Mouse (Mus musculus): ENCODE data around the gene Mfsd4b4. TPM values are rescaled to one million over a fixed set of nuclear protein-coding genes. Genes with fewer than 3 reads are reported as not detected.
"Not testable (repeated sequence)": the region's sequence is repeated elsewhere in the genome, so short reads cannot be mapped to it uniquely, and the experiment has no call there.

Gene Mfsd4b4
- polyA plus RNA-seq (2014; fragmentation: Nextera tagmentation; extraction: Ambion mirVana): 4.2 and 4.7 TPM in 2 replicates

DNA sequence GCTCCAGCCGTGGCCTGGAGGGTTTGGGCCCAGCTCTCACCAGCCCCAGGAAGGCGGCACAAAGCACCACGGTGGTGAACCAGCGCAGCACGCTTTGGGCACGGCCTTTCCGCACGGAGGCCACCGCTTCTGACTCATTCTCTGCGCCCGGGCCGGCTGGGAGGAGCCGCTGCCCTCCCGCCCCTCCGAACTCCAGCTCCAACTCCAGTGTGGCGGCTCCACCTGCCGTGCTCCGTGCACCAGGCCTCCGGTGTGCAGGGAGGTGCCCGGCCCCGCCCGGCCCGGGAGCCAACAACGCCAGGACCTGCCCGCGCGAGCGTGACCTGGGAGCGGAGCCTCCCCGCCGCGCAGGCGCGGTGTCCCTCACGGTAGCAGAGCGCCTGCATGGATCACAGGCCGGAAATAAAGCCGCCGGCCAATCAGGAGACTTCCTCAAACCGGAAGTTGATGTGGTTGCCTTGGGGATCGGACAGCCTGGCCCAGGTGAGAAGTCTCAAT, at the start of gene Mfsd4b4:
Mfsd4b4 (minus strand) TSS at position 365 of the 498 bp plus-strand sequence.
- DNase-seq (ENCODE audit: low spot score): peak; percentile 91
- H3K36me3 ChIP-seq (ENCODE audit: control insufficient read depth, insufficient read depth, low read length): no peaks in the 10 kb centered on the region
- WGBS: 2% methylated on average over 41 of the region's 41 CpGs

DNA sequence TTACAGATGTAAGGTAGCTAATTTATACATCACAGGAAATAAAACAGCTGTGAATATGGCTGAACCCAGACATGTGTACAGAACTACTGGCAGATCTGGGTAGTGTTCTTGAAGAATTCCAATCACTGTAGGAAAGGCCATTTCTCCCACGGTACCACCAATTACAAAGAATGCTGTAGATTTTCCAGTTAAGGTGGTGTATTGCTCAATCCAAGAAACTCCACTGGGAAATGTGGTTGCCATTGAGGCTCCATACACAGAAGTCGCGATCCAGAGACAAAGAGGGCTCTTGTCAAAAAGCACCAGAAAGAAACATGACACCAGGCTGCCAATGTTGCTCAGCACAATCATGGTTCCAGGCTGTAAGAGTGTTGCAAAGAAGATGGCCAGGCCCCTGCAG, 48.2 kb upstream of the Mfsd4b4 start:
- not testable (repeated sequence) for DNase-seq (ENCODE audit: low spot score); H3K27ac ChIP-seq (ENCODE audit: low read depth, low read length); H3K36me3 ChIP-seq (ENCODE audit: control insufficient read depth, insufficient read depth, low read length); H3K4me1 ChIP-seq (ENCODE audit: control insufficient read depth, insufficient read depth, low read length); ATAC-seq (ENCODE audit: insufficient read depth, low FRiP score, low TSS enrichment); H3K9me3 ChIP-seq (ENCODE audit: control insufficient read depth, low read length); H3K4me3 ChIP-seq (ENCODE audit: low read depth, low read length); H3K27me3 ChIP-seq (ENCODE audit: control insufficient read depth, insufficient read depth, low read length); H3K9ac ChIP-seq (ENCODE audit: low read length); H3K4me2 ChIP-seq (ENCODE audit: low read depth)
- 72% methylated on average over 3 of the region's 3 CpGs for WGBS

More for the DNA sequence above, at the start of gene Mfsd4b4:
- Histone ChIP-seq H3K27ac (ENCODE audit: low read depth, low read length) (peak within 1 kb of the TSS; percentile 70; the same call in 1 of the 2 replicates), H3K9me3 (ENCODE audit: control insufficient read depth, low read length) (no peaks in the 10 kb centered on the region), H3K4me3 (ENCODE audit: low read depth, low read length) (peak within 1 kb of the TSS; percentile 73), H3K4me1 (ENCODE audit: control insufficient read depth, insufficient read depth, low read length) (peaks cover 6% of the 10 kb centered on the region; the same call in 1 of the 2 replicates), H3K27me3 (ENCODE audit: control insufficient read depth, insufficient read depth, low read length) (no peaks in the 10 kb centered on the region), H3K9ac (ENCODE audit: low read length) (peak within 1 kb of the TSS; percentile 87), H3K4me2 (ENCODE audit: low read depth) (peak within 1 kb of the TSS; percentile 89)
- peak; percentile 98 for ATAC-seq (ENCODE audit: insufficient read depth, low FRiP score, low TSS enrichment)

DNA sequence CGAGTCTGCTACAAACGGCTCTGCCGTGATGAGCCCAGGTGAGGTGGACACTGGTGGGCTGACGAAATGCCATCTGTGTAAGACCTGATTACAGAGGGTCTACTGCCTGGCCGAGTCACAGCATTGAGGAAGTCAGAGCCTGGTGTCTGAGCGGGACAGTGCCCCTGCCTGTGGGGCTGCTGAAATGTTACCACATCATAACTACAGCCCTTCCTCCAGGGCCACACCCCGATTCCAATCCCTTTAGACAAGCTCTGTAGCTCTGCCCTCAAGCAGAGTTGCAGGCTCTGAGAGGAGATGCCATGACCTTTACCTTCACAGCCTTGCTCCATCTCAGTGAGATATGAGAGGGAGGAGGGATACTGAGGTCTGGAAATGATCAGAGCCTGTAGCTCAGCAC, 37.5 kb upstream of the Mfsd4b4 start:
- no peaks in the 10 kb centered on the region for H3K36me3 ChIP-seq (ENCODE audit: control insufficient read depth, insufficient read depth, low read length)
- ATAC-seq (ENCODE audit: insufficient read depth, low FRiP score, low TSS enrichment): no peak
- H3K4me3 ChIP-seq (ENCODE audit: low read depth, low read length): no peak overlapping the region
- no peak for DNase-seq (ENCODE audit: low spot score)
- H3K4me1 ChIP-seq (ENCODE audit: control insufficient read depth, insufficient read depth, low read length): no peaks in the 10 kb centered on the region
- no peak overlapping the region for H3K27ac ChIP-seq (ENCODE audit: low read depth, low read length)
- H3K27me3 ChIP-seq (ENCODE audit: control insufficient read depth, insufficient read depth, low read length): no peaks in the 10 kb centered on the region
- H3K4me2 ChIP-seq (ENCODE audit: low read depth): no peak overlapping the region
- WGBS: 82% methylated on average over 7 of the region's 7 CpGs
- no peak overlapping the region for H3K9ac ChIP-seq (ENCODE audit: low read length)
- H3K9me3 ChIP-seq (ENCODE audit: control insufficient read depth, low read length): no peaks in the 10 kb centered on the region

DNA sequence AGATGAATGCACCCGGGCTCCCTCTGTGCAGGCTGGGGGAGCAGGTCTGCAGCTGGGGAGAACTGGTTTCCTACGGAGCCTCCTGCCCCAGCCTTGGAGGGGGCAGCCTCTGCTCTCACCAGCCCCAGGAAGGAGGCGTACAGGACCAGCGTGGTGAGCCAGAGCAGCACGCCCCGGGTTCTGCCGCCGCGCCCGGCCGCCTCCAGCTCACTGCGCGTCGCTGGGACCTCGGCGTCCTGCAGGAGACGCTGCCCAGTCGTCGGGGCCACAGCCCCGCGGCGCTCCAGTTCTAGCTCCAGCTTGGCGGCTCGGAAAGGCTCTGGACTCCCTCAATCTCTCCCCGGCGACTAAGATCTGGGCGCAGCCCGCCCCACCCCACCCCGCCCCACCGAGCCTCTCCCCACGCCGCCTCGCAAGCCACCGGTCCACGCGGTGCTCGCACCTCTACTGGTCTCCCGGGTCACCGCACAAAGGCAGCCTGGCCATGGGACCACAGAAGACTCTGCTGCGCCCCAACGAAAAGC, 27.6 kb upstream of the Mfsd4b4 start, which contains the start of gene Mfsd4b2:
Mfsd4b2 (minus strand) TSS at position 308 of the 524 bp plus-strand sequence.
- no peaks in the 10 kb centered on the region for H3K36me3 ChIP-seq (ENCODE audit: control insufficient read depth, insufficient read depth, low read length)
- no peaks in the 10 kb centered on the region for H3K9me3 ChIP-seq (ENCODE audit: control insufficient read depth, low read length)
- no peaks in the 10 kb centered on the region for H3K4me1 ChIP-seq (ENCODE audit: control insufficient read depth, insufficient read depth, low read length)
- DNase-seq (ENCODE audit: low spot score) (peak; percentile 65), ATAC-seq (ENCODE audit: insufficient read depth, low FRiP score, low TSS enrichment) (peak; percentile 50; the same call in 1 of the 2 replicates)
- H3K4me3 ChIP-seq (ENCODE audit: low read depth, low read length): peak within 1 kb of the TSS; percentile 38
- H3K9ac ChIP-seq (ENCODE audit: low read length): peak within 1 kb of the TSS; percentile 61
- WGBS: under 1% methylated on average over 41 of the region's 41 CpGs
- H3K27ac ChIP-seq (ENCODE audit: low read depth, low read length): no peak within 1 kb of the TSS
- peaks cover 10% of the 10 kb centered on the region for H3K27me3 ChIP-seq (ENCODE audit: control insufficient read depth, insufficient read depth, low read length)
- peak within 1 kb of the TSS; percentile 73 for H3K4me2 ChIP-seq (ENCODE audit: low read depth)

DNA sequence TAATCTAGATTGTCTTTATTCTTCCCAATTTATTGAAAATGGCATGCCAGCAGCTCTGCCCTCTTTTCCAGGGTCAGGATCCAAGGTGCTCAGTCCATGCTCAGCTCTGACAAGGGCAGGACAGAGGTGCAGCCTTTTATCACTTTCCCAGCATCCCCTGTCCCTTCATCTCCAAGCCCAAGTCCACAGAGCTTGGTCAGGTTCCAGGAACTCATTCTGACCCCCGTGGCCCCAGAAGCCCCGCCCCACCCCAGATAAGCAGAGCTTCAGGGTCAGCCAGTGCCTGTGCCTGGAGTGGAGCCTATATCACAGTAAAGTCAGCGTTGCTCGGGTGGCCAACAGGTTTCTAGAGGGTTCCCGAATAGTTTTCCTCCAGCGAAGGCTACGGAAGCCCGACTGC, 25.5 kb upstream of the Mfsd4b4 start:
- 77% methylated on average over 8 of the region's 8 CpGs for WGBS
- not testable (repeated sequence) for ATAC-seq (ENCODE audit: insufficient read depth, low FRiP score, low TSS enrichment)

DNA sequence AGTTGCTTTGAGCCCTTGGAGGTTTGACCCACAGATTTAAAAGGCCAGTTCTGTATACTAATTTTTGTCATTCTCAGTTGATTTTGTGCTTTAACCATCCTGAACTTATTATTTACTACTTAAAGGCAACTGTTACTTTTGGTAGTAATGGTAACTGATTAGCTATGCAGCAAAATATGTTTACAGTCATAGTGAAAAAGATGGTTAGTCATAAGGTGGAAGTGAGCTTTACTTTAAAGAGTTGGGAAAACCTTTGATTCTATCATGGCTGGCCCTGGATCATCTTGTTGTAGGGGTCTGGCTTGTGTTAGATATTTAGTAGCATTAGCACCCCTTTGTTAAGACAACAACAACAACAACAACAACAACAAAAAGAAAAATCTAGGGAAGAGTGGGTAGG, 13.6 kb upstream of the Mfsd4b4 start:
- Histone ChIP-seq H3K27ac (ENCODE audit: low read depth, low read length) (no peak overlapping the region), H3K36me3 (ENCODE audit: control insufficient read depth, insufficient read depth, low read length) (no peaks in the 10 kb centered on the region), H3K27me3 (ENCODE audit: control insufficient read depth, insufficient read depth, low read length) (no peaks in the 10 kb centered on the region), H3K4me1 (ENCODE audit: control insufficient read depth, insufficient read depth, low read length) (no peaks in the 10 kb centered on the region), H3K9me3 (ENCODE audit: control insufficient read depth, low read length) (no peaks in the 10 kb centered on the region), H3K4me3 (ENCODE audit: low read depth, low read length) (no peak overlapping the region), H3K4me2 (ENCODE audit: low read depth) (no peak overlapping the region), H3K9ac (ENCODE audit: low read length) (no peak overlapping the region)
- ATAC-seq (ENCODE audit: insufficient read depth, low FRiP score, low TSS enrichment) (no peak), DNase-seq (ENCODE audit: low spot score) (no peak)

More for the DNA sequence above, 25.5 kb upstream of the Mfsd4b4 start:
- H3K4me1 ChIP-seq (ENCODE audit: control insufficient read depth, insufficient read depth, low read length); H3K4me2 ChIP-seq (ENCODE audit: low read depth); DNase-seq (ENCODE audit: low spot score); H3K4me3 ChIP-seq (ENCODE audit: low read depth, low read length); H3K9ac ChIP-seq (ENCODE audit: low read length); H3K9me3 ChIP-seq (ENCODE audit: control insufficient read depth, low read length); H3K27ac ChIP-seq (ENCODE audit: low read depth, low read length); H3K36me3 ChIP-seq (ENCODE audit: control insufficient read depth, insufficient read depth, low read length): not testable (repeated sequence)
- peaks cover 10% of the 10 kb centered on the region for H3K27me3 ChIP-seq (ENCODE audit: control insufficient read depth, insufficient read depth, low read length)

DNA sequence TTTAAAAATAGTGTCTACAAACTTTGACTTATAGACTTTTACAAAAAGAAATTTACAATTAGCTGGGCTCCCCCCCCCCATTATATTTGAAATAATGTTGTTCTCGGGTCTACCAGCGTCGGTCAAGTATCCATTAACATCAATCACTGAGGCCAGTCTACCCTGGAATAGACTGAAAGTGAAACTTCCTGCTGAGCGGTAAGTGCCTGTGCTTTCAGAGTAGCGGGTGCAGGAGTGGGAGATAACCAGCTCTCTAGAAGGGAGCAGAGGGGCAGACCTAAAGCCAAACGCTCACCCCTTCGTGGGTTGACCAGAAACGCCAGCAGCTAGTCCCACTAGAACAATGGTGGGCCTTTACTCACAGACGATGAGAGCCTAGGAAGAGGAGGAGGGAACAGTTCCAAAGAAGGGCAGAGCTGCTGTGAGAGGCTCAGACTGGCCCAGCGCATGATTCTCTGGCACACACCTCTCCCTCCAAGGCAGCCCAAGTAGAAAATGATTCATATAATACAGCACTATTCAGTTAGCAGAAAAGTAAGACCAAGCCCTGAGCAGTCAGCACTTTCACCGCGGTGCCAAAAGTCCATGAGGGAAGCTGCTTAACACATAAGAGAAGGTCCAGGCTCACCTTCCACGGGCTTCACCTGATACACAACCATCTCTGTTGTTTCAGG, 9.9 kb upstream of the Mfsd4b4 start:
- Histone ChIP-seq H3K4me1 (ENCODE audit: control insufficient read depth, insufficient read depth, low read length) (no peaks in the 10 kb centered on the region), H3K27ac (ENCODE audit: low read depth, low read length) (no peak overlapping the region), H3K9me3 (ENCODE audit: control insufficient read depth, low read length) (no peaks in the 10 kb centered on the region), H3K4me3 (ENCODE audit: low read depth, low read length) (no peak overlapping the region), H3K9ac (ENCODE audit: low read length) (no peak overlapping the region), H3K4me2 (ENCODE audit: low read depth) (no peak overlapping the region), H3K27me3 (ENCODE audit: control insufficient read depth, insufficient read depth, low read length) (no peaks in the 10 kb centered on the region), H3K36me3 (ENCODE audit: control insufficient read depth, insufficient read depth, low read length) (no peaks in the 10 kb centered on the region)
- DNase-seq (ENCODE audit: low spot score) (no peak), ATAC-seq (ENCODE audit: insufficient read depth, low FRiP score, low TSS enrichment) (no peak)
- WGBS: 74% methylated on average over 13 of the region's 13 CpGs

DNA sequence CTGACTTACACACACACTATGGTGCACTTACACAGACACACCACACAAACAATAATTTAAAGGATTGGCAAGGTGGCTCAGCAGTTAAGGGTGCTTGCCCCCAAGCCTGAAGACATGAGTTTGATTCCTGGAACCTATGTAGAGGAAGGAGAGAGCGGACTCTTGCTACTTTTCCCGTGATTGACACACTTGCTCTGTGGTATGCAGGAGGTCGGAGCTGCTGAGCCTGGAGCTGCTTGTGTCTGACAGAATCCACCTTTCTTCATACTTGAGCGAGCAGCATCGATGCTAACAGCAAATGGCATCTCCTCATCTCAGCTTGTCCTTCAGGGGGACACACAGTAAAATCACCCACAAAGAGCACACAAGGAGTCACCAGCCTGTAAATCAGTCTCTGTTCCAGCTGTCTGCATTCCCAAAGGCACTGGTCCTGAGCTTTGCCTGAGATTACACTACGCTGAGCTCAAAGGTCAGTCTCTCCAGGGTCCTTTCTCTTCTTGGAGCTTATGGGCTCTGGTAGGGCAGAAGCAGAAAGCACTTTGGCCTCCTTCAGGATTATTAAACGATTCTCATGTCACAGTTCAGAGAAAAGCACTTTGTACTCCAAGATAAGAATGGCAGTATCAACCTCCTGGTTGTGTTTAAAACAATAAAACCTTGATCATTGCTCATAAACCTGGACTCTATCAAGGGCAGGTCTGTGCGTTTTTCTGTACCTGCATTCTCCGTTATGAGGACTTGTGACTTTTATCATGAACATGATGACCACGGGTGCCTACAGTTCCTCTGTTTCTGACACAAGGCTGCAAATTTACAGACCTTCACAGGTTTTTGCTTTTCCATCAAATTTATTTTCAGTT, 8.0 kb upstream of the Mfsd4b4 start:
- H3K27ac ChIP-seq (ENCODE audit: low read depth, low read length): no peak overlapping the region
- ATAC-seq (ENCODE audit: insufficient read depth, low FRiP score, low TSS enrichment) (no peak), DNase-seq (ENCODE audit: low spot score) (no peak)
- no peak overlapping the region for H3K4me2 ChIP-seq (ENCODE audit: low read depth)
- H3K4me3 ChIP-seq (ENCODE audit: low read depth, low read length): no peak overlapping the region
- H3K36me3 ChIP-seq (ENCODE audit: control insufficient read depth, insufficient read depth, low read length): no peaks in the 10 kb centered on the region
- H3K9me3 ChIP-seq (ENCODE audit: control insufficient read depth, low read length): no peaks in the 10 kb centered on the region
- WGBS: 87% methylated on average over 10 of the region's 10 CpGs
- H3K4me1 ChIP-seq (ENCODE audit: control insufficient read depth, insufficient read depth, low read length): no peaks in the 10 kb centered on the region
- no peak overlapping the region for H3K9ac ChIP-seq (ENCODE audit: low read length)
- no peaks in the 10 kb centered on the region for H3K27me3 ChIP-seq (ENCODE audit: control insufficient read depth, insufficient read depth, low read length)

Measured in neural tube, embryonic 11.5 days (tissue).